Mouse (Mus musculus) layer of hippocampus, adult 8-10 months (tissue): ENCODE results near the gene Ciz1. TPM values are rescaled to one million over a fixed set of nuclear protein-coding genes. Genes with fewer than 3 reads are reported as not detected.

Source experiments
- DNase-seq, 2 experiments: peaks; one replicate each; pipeline ENCODE4 v3.0.0; 2022; ENCODE audit warnings: low spot score in 2 of 2
- total RNA-seq, 4 experiments: library from RNA; stranded (reverse); gene quantifications; 2 replicates each; pipeline ENCODE4 v1.2.4; 2022

Ciz1 gene
- total RNA-seq, 4 experiments from 2014 or later = 82.9 to 103 (median 90.5) TPM

DNA sequence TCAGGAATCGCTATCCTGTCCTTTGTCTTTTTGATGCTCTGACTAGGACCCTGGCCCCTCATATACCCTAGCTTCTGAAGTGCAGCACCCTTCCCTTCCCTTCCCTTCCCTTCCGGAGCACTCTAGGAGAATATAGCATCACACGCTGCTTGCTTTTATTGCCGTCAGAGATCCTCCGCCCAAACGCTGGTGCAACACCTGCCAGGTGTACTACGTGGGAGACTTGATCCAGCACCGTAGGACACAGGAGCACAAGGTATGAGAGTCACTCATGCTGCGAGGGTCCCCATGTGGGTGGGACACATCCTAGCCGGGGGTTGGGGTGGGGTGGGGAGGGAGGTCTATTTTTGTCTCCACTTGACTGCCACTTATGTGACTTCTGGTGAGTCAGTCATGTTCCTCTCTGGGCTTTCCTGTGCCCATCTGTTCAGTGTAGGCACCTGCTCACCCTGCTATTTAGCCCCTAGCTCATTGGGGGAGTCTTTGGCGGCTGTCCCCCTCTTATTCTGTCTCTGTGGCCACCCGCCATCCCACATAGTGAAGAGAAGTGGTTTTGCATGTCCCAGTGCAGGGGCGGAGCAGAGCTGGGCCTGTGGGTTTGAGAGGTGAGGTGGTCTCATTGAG lies 23.3 kb downstream of the Ciz1 start:
- DNase-seq = peak in 1 of 2 experiments; percentile 26

DNA sequence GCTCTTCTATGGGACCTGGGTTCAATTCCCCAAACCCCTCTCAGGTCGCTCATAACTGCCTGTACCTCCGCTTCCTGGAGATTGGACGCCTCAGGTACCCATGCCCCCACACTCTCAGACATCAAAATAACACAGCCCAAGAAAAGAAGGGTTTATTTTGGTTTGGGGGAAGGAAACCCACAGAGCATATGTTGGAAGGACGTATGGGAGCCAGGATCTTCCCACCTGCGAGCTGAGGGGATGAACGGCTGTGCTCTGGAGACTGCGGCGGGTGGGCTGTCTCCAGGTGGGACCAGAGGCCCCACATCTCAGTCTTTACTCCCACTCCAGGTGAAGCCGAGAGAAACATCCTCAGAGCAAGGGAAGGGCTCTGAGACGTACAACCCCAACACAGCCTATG lies 24.8 kb downstream of the Ciz1 start:
- no peak for DNase-seq

DNA sequence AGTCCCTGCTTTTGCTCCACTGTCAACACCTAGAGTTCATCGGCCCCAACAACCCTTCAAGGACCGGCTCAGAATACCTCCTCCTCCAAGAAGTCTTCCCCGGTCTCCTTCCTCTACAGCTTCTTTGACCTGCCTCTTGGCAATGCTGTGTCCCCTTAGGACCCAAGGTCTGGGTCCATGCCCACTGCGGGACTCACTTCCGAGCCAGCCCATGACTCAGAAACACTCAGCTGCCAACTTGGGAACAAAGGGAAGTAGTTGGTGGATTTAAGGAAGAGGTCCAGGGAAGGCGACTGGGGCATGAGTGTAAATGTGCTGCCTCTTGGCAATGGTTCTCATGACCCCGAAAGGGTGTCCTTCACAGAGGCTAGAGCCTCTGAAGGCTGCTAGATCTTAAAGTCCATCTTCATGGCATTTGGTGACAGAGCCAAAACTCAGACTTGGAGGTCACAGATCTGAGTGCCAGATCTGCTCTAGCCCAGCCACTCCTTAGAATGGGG lies 27.9 kb downstream of the Ciz1 start:
- DNase-seq = peak in 1 of 2 experiments; percentile 31

DNA sequence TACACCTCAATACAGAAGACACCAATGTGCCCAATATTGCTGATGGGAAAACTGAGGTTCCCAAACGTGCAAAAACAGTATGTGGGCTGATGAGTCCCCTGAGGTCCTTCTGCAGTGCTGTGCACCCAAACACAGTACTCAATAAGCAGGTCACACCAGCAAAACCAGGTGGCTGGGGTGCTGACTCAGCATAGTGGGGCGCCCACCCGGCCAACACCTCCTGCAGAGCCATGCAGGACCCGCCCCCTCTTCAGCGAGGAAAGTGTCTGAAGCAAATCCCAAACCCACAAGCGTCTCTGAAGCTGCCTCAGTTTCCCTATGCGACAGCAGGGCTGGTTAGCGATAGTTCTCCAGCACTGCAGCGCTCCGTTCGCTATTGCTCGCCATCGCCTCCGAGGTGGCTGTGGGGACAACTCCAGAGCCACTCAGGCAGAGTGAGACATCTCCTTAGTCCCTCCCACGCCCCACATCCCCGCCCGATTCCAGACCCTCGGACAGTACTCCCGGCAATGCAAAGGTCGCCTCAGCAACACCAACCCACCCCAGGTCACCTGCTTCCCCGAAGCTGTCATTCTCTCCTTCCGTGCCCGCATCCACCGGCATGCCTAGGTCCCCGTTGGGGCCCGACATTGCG lies 29.1 kb downstream of the Ciz1 start:
- DNase-seq = peak in 1 of 2 experiments; percentile 36

DNA sequence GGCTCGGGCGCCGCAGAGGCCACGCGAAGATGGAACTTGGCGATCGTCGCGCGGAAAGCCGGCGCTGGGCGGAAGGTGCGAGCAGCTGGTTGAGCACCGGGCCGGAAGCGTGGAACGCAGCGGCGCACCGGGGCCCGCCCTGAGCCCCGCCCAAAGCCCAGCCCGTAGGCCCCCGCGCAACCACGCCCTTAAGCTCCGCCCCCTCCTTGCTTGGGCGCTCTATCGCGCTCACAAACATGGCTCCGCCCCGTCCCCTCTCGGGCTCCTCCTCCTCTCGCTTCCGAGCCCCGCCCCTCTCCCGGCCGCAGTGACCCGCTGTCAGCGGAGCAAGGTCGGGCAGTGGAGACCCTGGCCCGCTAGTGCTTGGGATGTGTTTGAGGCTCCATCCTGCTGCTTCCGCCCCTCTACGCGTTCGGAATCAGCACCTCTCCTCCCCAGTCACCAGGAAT lies 29.7 kb downstream of the Ciz1 start, which contains the start of gene 1110008P14Rik:
Gene 1110008P14Rik (minus strand): TSS at position 164 of the 449 bp plus-strand sequence.
- peak; percentile 88 to 90 for DNase-seq

DNA sequence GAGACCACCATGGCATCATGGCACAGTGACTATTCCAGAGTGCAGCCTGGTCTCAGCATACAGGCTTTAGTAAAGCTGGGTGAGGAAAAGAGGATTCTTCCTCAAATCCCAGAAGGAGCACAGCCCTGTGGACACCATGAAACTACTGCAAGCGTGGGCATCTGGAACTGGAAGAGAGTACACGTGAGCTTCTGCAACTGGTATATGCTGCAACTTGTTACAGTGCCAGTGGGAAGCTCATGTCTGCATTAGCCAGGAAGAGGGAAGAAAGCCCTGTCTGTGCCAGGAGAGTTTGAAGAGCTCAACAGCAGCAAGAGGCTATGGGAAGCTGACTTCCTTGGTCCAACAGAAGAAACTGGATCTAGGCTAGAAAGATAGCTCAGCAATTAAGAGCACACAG lies 30.6 kb downstream of the Ciz1 start:
- no peak for DNase-seq

DNA sequence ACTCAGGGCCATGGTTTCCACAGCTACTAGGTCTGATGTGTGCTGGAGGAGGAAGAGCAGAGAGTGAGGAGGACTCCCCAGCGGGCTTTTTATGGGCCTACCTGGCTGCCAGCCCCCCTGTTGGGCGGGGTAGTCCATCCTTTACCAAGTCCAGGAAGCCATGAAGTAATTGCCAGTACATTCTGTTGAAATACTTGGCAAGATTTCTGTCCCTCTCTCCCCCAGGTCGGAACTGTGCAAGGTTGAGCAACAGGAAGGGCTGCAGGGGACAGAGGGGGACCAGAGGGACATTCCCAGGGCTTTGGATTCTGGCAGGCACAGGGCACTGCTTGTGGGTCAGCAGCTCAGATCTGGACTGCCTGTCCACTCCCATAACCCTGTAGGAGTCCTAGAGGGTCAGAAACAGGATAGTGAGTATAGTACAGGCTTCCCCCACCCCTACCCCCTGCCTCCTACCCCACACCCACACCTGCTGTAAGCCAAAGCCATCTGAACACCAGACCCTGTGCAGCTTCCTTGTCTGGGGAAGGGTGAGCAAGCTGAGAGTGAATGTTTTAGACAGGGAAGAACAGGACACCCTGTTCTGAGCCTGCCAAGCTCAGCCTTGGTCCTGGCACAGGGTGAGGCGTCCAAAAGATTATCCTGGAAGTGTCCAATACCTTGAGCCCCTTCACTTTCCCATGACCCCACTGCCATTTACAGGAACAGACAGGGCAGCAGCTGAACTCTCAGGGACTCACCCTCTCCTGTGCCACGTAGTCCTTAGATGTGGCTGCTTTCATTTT lies 35.8 kb downstream of the Ciz1 start, which contains the start of gene Lcn2:
Gene Lcn2 (minus strand): TSS at position 547 of the 785 bp plus-strand sequence.
- no peak for DNase-seq

DNA sequence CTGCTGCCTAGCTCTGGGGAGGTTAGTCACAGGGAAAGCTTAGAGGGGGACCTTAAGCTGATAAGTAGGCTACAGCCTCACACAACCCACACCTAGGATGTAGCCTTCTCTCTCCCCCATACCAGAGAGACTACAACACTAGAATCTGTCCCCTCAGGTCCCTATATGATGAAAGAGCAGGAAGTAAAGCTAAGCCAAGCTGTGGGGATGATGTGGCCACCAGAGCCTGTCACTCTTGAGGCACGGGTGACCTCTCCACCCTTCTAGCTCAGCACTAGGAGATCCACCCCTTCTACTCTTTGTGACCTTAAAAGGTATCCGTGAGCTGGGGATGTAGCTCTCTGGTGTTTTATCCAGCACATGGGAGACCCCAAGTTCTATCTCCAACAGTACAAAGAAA lies 37.0 kb downstream of the Ciz1 start:
- DNase-seq = no peak

DNA sequence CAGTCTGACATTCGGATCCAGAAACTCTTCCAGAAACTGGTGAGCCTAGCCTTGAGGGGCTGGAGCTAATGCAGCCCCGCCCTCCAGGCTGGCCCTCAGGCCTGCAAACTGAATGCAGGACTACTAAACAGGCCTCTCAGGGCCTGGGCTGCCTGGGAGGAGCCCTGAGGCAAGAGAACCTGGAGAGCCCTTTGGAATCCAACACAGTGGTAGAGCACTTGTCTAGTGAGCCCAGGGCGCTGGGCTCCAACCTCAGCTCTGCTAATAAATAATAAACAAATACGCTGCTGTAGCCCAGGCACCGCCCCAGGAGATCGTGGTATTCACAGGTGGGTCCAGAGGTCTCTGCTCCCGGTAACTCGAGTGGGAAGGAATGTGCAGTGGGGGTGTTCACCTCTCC lies 38.7 kb downstream of the Ciz1 start:
- DNase-seq = no peak

DNA sequence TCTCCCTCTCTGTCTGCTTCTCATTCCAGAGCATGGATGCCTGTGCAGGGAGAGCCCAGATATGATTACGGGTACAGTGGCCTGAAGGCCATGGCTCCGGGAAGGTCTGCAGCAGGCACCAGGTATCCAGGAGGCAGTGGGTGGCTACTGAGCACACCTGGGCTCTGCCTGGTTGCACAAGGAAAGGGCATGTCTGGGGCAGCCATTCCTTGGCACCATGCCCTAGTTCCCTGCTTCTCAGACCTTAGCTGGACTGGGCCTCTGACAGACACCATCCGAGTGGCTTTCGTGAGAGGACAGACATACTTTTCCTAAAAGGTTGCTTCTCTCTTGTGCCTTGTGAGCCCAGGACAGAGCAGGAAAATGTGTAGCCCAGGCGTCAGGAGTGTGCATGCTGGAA lies 39.9 kb downstream of the Ciz1 start:
- DNase-seq = no peak

DNA sequence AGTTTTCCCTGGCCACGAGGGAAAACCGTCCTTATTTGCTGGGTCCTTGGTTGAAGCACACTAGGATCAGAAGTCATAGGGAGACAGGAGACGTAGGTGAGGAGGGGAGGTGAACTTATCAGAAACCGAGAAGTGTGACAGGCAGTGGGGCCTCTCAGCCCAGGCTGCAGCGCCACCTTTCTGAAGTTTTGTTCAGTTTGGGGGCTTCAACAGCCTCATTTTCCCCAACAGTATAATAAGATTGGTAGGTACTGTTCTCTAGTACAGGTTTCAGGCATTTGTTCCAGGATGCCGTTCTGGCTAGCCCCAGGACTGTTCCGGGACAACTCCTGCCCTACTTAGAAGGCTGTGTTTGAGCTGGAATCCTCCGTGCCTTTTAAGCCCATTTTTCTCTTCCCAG lies 42.8 kb downstream of the Ciz1 start:
- DNase-seq = peak in 1 of 2 experiments; percentile 33

DNA sequence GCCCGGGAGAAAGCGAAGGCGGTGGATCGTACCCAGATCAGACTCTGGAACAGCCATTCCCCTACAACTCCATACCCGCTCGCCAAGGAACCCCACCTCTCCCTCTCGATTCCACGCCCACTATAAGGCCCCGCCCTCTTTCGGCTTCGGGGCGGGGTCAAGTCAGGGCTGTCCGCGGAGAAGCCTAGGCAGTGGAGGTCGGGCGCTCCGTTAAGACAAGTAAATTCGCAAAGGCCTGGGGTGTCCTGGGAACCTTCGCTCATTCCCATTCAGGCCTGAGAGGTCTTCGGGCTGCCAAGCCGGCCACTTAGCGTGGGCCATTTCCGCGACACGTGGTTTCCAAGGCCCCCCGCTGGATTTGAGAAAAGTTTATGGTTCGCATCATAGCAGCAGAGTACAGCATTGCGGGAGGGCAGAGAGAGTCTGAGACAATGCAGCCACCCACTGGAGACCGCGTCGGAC lies 43.4 kb downstream of the Ciz1 start, which contains the start of gene Ptges2:
Gene Ptges2 (plus strand): TSS at position 413 of the 462 bp plus-strand sequence.
- peak; percentile 87 to 89 for DNase-seq

DNA sequence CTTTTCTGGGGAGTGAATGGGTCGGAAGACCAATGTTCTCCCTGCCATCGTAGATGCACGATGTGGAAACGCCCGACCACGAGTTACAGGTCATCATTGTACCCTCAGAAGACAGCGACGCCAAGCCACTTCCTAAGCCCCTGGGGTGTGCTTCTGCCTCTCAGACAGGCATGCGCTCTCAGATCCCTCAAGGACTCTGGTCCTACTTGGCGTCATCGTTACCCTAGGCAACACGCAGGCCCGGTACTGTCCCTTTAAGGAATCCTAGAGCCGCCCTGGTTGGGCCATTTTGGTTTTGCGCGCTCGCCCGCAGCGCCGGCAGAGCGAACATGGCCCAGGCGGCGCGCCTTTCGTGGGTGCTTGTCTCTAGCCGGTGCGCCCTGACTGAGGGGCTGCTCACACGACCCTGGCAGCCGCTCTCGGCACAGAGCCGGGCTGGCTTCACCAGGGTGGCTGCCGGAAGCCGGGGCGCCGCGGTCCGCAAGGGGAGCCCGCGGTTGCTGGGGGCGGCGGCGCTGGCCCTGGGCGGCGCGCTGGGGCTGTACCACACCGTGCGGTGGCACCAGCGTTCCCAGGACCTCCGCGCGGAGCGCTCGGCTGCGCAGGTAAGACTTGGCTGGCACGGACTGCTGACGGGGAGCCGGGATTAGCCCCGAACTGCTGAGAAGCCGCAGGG lies 44.0 kb downstream of the Ciz1 start:
- DNase-seq = peak; percentile 92 to 93

DNA sequence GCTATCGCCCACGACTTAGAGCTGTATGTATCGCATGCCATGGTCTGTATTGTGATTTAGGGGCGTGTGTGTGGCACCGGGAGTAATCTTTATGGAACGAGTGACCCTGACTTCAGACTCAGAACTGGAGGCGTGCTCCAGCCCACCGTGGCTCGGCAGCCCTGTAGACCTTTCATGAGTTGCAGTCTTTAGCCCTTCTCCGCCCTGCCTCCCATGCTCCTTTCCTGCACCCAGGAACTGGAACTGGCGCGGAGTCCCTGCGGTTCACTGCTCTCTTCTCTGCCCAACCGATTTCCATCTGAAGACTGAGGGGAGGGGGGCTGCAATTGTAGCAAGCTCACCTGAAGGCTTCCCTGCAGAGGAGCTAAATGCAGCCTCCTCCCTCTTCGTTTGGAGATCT lies 44.6 kb downstream of the Ciz1 start:
- DNase-seq = no peak

DNA sequence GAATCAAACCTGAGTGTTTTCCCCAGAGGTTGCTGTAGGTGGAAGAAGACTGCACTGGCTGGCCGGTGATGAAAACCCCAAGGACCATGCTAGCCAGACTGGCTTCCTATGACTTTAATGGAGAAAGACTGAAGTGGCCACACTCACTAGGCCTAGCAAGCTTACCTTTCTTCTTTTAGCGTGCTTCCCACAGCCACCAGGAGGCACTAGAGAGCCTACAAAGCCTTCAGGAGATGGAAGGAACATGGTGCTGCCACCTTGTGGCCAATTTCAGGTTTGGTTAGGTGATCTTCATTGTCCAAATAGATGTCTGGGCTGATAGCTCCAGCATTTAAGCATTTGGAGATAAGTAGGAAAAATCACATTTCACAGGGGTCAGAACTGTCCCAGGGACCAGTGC lies 52.5 kb downstream of the Ciz1 start:
- DNase-seq = peak; percentile 87 to 98

DNA sequence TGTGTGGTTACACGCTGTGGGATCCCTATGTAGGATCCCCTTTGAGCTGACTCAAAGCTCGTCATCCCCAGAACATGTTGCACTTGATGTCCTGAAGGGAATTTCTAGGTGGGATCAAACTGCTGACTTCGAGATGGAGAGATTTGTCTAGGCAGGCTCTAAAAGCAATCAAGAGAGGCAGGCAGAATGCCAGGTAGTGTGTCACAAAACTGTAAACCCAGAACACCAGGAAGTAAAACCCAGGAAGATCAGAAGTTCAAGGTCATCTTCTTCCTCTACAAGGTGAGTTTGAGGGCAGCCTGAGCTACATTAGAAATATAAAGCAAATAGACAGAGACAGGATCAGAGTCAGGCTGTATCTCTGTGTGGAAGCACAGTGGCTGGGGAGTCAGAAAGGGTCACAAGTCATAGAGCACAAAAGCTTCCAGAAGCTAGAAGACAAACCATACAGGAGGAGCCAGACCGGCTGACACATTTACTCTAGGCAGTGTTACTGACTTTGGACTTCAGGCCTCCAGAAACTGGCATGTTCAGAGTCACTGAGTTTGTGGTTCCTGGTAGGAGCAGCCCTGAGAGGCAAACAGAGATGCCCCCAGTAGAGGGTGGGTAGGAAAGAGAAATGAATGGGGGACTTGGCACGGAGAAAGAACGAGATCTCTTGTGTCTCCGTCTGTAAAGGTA lies 55.2 kb downstream of the Ciz1 start:
- no peak for DNase-seq

DNA sequence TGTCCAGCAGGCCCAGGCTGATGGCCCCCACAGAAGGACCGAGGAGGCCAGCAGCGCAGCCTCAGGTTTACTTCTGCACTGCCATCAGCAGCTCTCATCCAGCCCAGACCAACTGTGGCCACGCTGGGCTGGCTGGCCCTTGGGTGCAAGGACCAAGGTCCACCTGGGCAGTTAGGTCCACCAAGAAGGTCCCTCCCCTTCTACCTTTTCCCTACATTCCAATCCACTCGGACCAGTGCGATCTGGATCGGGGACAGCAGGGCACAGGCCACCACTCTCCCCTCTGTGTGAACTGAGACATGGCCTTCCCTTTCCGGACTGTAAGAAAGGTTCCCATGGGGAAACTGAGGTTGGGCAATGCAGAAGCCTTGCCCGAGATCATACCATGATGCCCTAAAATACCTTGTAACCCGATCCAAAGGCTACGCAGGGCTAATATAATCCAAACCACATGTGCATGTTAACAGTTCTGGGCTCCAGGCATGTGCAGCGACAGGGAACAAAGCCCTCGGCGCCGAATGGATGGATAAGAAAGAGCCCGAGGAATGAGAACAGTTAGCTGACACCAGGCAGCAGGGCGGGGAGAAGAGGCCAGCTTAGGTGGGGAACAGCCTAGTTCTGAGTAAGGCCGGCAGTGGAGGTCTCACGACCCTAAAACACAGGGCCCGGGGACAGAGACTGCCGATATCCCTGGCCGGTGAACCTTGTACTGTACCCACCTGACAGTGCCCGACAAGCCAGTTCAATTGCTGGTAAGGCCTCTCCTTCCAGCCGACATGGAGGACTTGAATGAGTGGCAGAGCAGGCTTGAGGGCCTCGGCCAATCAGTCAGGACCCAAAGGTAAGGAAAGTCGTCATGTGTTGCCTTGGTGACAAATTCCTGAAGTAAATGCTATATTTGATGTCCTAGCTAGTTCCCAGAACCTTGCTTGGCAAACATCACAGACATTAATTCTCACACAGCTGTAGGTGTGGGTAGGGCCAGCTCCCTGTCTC lies 56.6 kb downstream of the Ciz1 start:
- DNase-seq = no peak

DNA sequence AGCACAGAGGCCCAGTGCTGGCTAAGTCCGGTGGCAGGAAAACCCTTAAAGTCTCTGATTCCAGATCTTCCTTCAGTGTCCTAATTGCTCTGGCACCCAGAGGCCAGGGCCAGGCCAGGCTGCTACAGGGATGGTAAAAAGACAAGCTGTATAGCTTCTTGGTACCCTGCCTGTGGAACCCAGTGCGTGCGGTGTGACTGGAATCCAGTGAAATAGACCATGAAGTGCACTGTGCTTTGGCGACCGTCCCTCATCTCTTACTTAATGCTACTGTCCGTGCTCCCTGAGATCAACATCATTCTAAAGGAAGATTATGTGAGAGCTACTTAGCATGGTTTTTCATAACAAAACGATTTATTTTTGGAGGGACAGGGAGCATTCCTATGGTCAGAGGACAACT lies 59.3 kb downstream of the Ciz1 start:
- no peak for DNase-seq

DNA sequence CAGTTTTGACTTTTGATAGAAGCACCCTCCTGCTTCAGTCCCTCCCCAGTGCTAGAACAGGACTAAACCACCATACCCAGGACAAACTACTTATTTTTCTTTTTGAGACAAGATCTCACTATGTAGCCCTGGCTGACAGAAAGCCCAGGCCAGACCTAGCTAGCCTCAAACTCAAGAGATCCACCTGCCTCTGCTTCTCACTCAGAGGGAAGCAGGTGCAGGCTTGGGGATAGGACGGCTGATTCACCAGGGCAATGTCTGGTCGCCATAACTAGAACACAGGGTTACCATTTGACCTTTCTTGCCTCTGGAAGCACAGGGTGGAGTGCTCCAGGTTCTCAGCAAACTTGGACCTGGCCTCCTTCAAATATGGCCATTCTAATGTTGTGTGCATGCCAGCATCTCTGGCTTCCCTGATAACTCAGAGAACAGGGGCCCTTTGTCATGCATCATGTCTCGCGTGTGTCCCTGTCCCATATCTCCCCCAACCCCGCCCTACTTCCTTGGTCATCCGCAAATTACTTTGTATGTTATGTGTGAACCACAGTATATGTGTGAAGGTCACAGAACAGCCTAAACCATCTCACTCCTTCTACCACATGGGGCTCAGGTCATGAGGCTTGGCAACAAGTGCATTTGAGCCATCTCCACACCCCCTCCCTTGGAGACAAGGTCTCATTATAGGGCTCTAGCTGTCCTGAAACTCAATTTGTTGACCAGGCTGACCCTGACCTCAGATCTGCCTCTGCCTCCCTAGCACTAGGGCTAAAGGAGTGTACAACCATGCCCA lies 60.8 kb downstream of the Ciz1 start:
- DNase-seq = no peak
